Mouse (Mus musculus) midbrain, embryonic 10.5 days (tissue): Measurements from ENCODE around the gene Strbp. TPM values are rescaled to one million over a fixed set of nuclear protein-coding genes. Genes with fewer than 3 reads are reported as not detected.

Experiments used
- DNase-seq: peaks from one replicate; pipeline ENCODE4 v3.0.0-alpha.2; 2017; ENCODE audit warnings: low spot score
- H3K27ac ChIP-seq: fragments of 300-500 bp; sonication (generic); replicated peaks from 2 replicates; pipeline ENCODE4 v1.5.1; 2016; ENCODE audit warnings: mild to moderate bottlenecking
- H3K27me3 ChIP-seq: fragments of 300-500 bp; sonication (generic); 2 replicates; pipeline ENCODE4 v1.6.1; 2016; ENCODE audit warnings: low read depth, mild to moderate bottlenecking; ENCODE audit not compliant: poor library complexity, severe bottlenecking
- H3K36me3 ChIP-seq: fragments of 300-500 bp; sonication (generic); 2 replicates; pipeline ENCODE4 v1.6.1; 2016; ENCODE audit warnings: mild to moderate bottlenecking, moderate library complexity
- H3K4me1 ChIP-seq: fragments of 300-500 bp; sonication (generic); 2 replicates; pipeline ENCODE4 v1.6.1; 2016
- H3K4me3 ChIP-seq: fragments of 300-500 bp; sonication (generic); 2 replicates; pipeline ENCODE4 v1.5.1; 2016; ENCODE audit warnings: mild to moderate bottlenecking, moderate library complexity
- H3K9me3 ChIP-seq: fragments of 300-500 bp; sonication (generic); replicated peaks from 2 replicates; pipeline ENCODE4 v1.6.1; 2016; ENCODE audit warnings: mild to moderate bottlenecking
- WGBS: fragments of 180-500 bp; shearing (Covaris S2); methylation state at CpG from one replicate; pipeline ENCODE4 v1.1.7; 2016; 5-methylcytosine and 5-hydroxymethylcytosine counted together
- polyA plus RNA-seq: library from polyadenylated mRNA; unstranded; fragments of >200 nt; fragmentation: Nextera tagmentation; extraction: Ambion mirVana; gene quantifications from 2 replicates; pipeline ENCODE4 v1.2.1, GENCODE M21; 2016

Gene Strbp
- polyA plus RNA-seq, 1 experiment from 2014 or later, result 61.6 TPM

DNA sequence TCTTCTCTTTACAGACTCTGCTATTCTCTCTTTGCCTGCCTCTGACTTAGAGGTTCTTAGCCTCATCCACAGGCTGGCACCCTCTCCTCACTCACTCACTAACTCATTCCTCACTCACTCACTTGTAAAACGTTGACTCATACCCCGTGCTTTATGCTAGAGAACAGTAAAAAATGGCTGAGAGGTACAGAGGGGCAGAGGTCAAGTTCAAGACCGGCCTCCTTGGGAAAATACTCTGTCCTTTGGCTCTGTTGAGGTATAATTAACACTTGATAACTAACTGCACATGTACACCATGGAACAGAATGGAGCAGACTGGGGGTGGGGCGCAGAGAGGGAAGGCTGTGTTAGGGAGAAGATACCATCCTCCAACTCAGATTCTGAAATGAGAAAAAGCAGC lies 20.6 kb upstream of the Strbp start:
- no peaks in the 10 kb centered on the region for H3K27me3 ChIP-seq
- WGBS, result 77% methylated on average over 4 of the region's 4 CpGs
- H3K36me3 ChIP-seq, result no peaks in the 10 kb centered on the region
- no peak for DNase-seq
- H3K4me3 ChIP-seq, result no peak overlapping the region
- H3K4me1 ChIP-seq, result peaks cover 17% of the 10 kb centered on the region
- no peaks in the 10 kb centered on the region for H3K9me3 ChIP-seq
- no peak overlapping the region for H3K27ac ChIP-seq

DNA sequence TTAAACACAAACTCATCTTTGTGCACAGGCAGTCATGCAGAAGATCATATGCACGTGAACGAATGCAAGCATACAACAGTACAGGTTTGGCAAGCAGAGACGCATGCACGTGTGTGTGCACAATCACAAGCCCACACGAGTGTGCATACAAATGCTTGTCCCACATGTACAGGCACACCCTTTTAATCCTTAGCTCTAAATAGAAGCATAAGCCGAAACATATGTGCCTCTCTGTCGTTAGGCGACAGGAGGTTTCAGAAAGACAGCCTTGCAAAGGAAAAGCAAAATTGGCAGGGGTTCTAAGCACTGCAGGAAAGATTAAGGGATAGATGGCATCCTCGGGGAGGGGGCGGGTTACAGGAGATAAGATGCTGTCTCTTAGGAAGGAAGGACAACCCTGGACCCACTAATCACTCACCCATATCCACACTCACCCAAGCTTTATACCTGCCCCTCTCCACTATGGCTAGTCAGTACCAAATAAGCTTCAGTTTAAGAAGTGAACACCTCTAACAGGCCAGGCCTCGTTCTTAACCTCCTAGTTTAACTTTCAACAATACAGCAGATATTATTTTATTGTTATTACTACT lies 19.9 kb upstream of the Strbp start:
- Histone ChIP-seq H3K36me3 (no peaks in the 10 kb centered on the region), H3K27ac (peak overlapping the region; percentile 47; the same call in 1 of the 2 replicates), H3K4me3 (no peak overlapping the region), H3K9me3 (no peaks in the 10 kb centered on the region), H3K27me3 (no peaks in the 10 kb centered on the region), H3K4me1 (peaks cover 17% of the 10 kb centered on the region)
- WGBS, result 70% methylated on average over 11 of the region's 11 CpGs
- no peak for DNase-seq

DNA sequence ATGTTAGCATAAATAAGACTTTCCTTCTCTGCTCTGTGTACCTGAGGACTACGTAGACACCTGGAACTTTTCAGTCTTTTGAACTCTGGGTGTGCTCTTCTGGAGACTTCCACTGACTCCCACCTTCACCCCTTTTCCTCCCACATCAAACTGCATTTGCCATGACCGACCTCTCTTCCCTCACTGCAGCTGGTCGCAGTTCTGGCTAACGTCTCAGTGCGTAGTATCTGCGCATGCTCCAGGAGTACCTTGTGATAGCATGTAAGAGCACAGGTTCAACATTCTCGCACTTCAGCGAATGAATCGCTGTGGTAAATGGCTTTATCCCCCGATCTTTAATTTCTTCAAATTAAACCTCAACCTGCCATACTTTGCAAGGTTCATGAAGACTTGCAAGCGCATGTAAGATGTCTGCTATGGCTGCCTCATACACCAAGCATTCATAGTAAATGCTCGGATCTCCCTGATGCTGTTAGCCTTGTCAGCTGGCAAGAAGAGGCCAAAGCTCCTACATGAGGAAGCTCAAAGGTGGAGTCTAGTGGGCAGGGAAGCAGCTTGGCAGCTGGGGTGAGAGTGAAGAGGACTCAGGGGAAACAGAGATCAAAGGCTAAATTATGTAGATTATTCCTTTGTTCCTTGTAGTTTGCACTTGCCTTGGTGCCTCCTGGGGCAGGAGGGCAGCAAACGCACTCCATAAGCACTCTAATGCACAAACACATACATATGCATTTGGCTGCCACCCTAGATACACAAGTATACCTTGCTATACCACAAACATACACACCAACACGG lies 19.2 kb upstream of the Strbp start:
- peaks cover 17% of the 10 kb centered on the region for H3K4me1 ChIP-seq
- no peaks in the 10 kb centered on the region for H3K27me3 ChIP-seq
- H3K9me3 ChIP-seq, result no peaks in the 10 kb centered on the region
- WGBS, result 87% methylated on average over 14 of the region's 14 CpGs
- peak overlapping the region; percentile 47 for H3K27ac ChIP-seq
- H3K36me3 ChIP-seq, result no peaks in the 10 kb centered on the region
- no peak for DNase-seq
- H3K4me3 ChIP-seq, result no peak overlapping the region

DNA sequence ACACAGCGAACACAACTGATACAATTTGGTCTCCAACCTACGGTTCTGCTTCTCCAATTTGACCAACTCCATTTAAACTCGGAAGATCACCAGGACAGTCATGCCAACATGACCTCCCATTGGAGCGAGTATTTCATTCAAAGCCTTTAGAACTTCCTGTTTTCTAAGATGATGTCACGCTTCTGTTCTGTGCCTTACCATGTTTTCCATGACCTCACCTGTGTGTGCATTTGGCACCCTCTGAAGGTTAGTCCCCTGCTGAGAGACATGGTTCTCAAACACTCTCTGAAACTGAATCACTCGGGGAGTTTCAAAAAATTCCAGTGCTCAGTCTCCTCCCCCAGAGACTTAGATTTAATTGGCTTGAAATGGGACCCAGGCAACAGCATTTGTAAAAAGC lies 12.6 kb upstream of the Strbp start:
- 89% methylated on average over 6 of the region's 6 CpGs for WGBS

DNA sequence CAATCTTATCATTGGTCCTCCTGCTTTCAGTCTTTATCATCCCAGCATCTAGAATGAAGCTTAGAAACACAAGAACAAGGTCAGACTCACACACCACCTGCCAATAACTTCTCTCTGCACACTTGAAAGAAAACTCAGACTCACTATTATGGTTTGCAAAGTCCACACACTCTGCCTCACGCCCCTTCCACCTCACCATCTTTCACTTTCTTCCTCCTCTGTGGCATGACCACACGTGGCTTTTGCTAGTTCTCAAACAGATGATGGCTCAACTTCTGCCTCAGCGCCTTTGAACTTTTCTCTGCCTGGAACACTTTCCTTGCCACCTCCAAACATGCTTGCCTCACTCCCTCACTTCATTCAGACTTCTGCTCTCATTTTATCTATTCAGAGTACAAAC lies 11.7 kb upstream of the Strbp start:
- Histone ChIP-seq H3K4me1 (no peaks in the 10 kb centered on the region), H3K36me3 (no peaks in the 10 kb centered on the region), H3K27me3 (no peaks in the 10 kb centered on the region), H3K27ac (no peak overlapping the region), H3K4me3 (no peak overlapping the region), H3K9me3 (no peaks in the 10 kb centered on the region)
- WGBS, result 74% methylated on average over 3 of the region's 3 CpGs
- DNase-seq, result no peak

More for the DNA sequence above, 12.6 kb upstream of the Strbp start:
- Histone ChIP-seq H3K27ac (no peak overlapping the region), H3K36me3 (no peaks in the 10 kb centered on the region), H3K27me3 (no peaks in the 10 kb centered on the region), H3K4me3 (no peak overlapping the region), H3K4me1 (no peaks in the 10 kb centered on the region), H3K9me3 (no peaks in the 10 kb centered on the region)
- no peak for DNase-seq

DNA sequence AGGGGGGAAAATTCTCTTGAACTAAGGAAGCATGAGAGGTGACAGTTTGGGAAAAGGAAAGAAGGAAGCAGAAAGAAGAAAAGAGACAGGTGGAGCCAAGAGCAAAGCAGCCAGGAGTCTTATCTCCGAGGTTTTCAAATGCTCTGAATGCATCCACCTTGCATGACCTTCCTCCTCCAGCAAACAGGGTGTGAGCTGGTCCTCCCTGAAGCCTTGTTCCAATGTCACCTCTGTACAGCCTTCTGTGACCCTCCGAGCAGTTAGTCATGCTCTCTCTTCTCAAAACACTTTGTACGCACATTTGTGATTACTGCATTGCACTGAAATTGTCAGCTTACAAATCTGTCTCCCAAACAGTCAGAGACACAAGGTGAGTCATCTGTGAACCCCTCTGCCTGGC lies 9.4 kb upstream of the Strbp start:
- Histone ChIP-seq H3K27me3 (no peaks in the 10 kb centered on the region), H3K9me3 (no peaks in the 10 kb centered on the region), H3K27ac (no peak overlapping the region), H3K4me3 (no peak overlapping the region), H3K36me3 (no peaks in the 10 kb centered on the region), H3K4me1 (no peaks in the 10 kb centered on the region)
- DNase-seq, result no peak
- 87% methylated on average over 3 of the region's 3 CpGs for WGBS

DNA sequence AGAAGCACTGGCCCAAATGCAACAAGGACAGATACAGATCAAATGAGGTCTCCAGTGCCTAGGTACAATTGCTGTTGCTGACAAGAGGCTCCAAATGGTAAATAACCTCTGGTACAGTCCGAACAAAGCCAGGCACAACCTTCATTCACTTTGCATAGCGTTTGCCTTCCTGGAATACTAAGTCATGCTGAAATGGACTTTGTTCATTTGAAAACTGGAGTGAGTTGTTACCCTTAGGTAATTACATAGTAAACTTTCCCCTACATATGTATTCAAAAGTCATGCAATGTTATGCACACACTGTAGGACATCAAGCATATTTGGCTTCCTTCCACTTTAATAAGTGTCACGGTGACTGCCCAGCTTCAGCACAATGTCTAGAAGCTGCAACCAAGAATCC lies 5.2 kb upstream of the Strbp start:
- DNase-seq, result no peak
- Histone ChIP-seq H3K27me3 (peaks cover 19% of the 10 kb centered on the region), H3K4me1 (peaks cover 5% of the 10 kb centered on the region), H3K36me3 (no peaks in the 10 kb centered on the region), H3K9me3 (no peaks in the 10 kb centered on the region), H3K4me3 (no peak overlapping the region), H3K27ac (no peak overlapping the region)
- WGBS, result 91% methylated on average over 3 of the region's 3 CpGs

DNA sequence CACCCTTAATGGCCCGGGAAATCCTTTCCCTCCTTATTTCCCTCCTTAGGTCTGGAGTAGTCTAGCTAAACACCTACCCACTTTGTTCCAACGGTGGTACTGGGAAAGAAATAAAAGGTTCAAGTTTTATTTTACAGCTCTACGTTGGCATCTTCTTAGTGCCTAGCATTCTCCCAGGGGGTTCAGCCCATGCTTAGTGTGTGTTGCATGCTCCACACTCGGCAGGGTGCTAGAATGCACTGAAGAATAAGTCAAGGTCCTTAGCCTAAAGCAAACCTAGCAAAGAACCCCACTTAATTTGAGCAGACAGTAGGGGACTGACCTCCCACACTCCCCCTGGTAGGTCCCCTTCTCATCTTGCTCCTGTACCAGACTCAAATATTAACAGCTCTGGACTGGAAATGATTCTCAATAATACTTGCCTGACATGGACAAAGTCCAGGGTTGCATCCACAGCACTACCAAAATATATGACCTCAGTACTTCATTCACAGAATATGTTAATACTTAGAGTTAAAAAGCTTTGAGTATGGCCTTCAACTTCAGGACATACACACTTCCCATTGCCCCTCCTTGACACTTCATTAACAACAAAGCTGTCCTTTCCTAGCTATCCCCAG lies 592 bp upstream of the Strbp start:
- DNase-seq, result no peak
- H3K27me3 ChIP-seq, result peaks cover 19% of the 10 kb centered on the region
- 17% methylated on average over 4 of the region's 4 CpGs for WGBS
- 0 out of 2 replicates have a peak, but pooled peaks cover 2% of the 10 kb centered on the region for H3K36me3 ChIP-seq
- peak overlapping the region; percentile 96; the same call in 1 of the 2 replicates for H3K27ac ChIP-seq
- H3K4me3 ChIP-seq, result peak overlapping the region; percentile 77
- H3K9me3 ChIP-seq, result no peaks in the 10 kb centered on the region
- H3K4me1 ChIP-seq, result peaks cover 32% of the 10 kb centered on the region

DNA sequence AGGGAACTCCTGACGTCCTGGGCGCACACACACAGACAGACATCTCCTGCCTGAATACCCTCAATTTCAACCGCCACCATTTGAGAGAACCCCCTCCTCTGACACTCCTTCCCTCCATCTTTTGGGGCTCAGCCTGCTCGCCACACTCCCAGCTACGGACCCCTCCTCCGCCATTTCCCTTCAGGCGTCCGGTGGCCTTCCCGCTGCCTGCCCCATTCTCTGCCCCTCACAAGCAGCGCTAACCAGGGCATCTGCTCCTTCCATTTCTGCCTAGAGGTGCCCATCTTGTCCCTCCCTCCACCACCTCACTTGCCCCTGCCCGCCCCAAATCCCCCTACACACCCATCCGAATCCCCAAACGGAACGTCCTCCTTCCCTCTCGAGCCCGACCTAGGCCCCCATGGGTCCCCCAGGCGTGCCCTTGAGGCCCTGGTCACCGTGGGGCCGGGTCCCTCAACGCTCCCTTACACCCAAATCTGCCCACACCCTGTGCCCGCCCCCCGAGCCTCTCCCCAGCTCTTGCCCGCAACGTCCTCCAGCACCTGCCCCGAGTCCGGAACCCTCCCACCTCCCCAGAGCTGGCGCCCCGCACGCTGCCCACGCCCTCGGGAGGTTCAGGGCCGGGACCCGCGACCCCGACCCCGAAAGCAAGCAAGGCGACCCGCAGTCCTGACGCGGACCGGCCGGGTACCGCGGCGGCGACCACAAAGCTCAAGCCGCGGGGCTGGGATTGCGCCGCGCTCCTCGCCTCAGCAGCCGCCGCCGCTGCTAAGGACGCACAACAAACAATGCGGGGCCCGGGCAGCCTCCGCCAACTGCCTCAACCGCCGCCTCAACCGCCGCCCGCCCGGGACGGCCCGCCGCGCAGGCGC lies 1.1 kb downstream of the Strbp start:
- 2% methylated on average over 69 of the region's 70 CpGs for WGBS
- peaks cover 32% of the 10 kb centered on the region for H3K4me1 ChIP-seq
- H3K36me3 ChIP-seq, result peaks cover 12% of the 10 kb centered on the region
- H3K27me3 ChIP-seq, result peaks cover 19% of the 10 kb centered on the region
- H3K9me3 ChIP-seq, result no peaks in the 10 kb centered on the region
- H3K4me3 ChIP-seq, result peak overlapping the region; percentile 77
- H3K27ac ChIP-seq, result peak overlapping the region; percentile 96
- DNase-seq, result peak; percentile 79

DNA sequence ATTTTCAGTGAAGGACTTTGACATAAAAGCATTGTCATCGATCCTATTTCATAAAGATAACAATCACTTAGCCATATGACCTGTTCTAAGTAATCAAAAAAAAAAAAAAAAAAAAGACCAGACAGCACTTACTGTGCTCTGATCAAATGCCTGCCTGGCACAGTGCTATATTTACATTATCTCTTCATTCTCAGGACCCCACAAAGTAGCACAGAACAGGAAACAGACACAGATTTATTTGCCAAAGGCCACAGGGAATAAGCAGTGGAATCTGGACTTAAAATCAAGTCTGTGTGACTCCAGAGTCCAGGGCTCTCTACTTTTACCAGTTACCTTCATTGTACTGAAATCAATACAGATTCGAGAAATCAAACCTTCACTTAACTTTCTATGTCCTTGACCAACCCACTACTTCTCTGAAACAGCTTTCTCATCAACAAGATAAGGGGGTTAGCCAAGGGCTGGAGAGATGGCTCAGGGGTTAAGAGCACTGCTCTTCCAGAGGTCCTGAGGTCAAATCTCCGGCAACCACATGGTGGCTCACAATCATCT lies 14.5 kb downstream of the Strbp start:
- Histone ChIP-seq H3K4me3 (no peak overlapping the region), H3K36me3 (peaks cover 10% of the 10 kb centered on the region), H3K27ac (no peak overlapping the region), H3K4me1 (no peaks in the 10 kb centered on the region), H3K9me3 (no peaks in the 10 kb centered on the region), H3K27me3 (no peaks in the 10 kb centered on the region)
- DNase-seq, result no peak
- 89% methylated on average over 3 of the region's 3 CpGs for WGBS

DNA sequence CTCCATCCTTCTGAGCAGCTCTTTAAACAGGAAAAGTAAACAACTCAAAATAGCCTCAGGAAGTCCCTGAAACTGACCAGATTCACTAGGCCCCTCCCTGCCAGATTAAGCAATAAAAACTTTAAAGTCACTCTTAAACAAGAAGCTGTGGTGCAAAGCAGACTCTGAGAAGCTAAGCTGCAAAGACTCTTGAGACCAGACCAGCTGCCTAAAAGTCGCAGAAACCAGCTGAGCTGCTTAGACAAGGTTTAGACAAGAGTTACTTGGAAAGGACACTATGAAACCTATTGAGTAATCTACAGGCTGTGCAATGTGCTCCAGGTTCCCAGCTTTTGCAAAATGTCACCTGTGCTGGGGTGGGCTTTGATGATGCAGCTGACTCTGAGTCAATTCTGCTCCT lies 16.6 kb downstream of the Strbp start:
- Histone ChIP-seq H3K9me3 (no peaks in the 10 kb centered on the region), H3K36me3 (peaks cover 4% of the 10 kb centered on the region; the same call in 1 of the 2 replicates), H3K27ac (no peak overlapping the region), H3K4me1 (no peaks in the 10 kb centered on the region), H3K4me3 (no peak overlapping the region), H3K27me3 (no peaks in the 10 kb centered on the region)
- 94% methylated on average over 1 of the region's 1 CpGs for WGBS
- no peak for DNase-seq

DNA sequence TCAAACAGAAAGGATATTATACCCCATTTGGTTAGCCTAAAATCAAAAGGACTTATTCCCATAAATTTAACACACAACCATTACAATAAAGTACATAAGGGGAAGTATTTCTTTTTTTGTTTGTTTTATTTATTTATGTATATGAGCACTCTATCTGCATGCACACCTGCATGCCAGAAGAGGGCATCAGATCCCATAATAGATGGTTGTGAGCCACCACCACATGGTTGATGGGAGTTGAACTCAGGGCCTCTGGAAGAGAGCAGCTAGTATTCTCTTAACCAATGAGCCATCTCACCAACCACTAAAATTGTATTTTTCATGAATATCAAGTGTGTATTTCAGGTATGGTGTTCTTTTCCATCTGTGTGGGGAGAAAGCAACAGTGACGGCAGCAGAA lies 18.8 kb downstream of the Strbp start:
- Histone ChIP-seq H3K36me3 (peaks cover 4% of the 10 kb centered on the region; the same call in 1 of the 2 replicates), H3K4me1 (no peaks in the 10 kb centered on the region), H3K4me3 (no peak overlapping the region), H3K27me3 (no peaks in the 10 kb centered on the region), H3K9me3 (no peaks in the 10 kb centered on the region), H3K27ac (no peak overlapping the region)
- 100% methylated on average over 1 of the region's 1 CpGs for WGBS
- no peak for DNase-seq
